ENCODE assay signal across 10 mouse cellular contexts in the genomic region with DNA sequence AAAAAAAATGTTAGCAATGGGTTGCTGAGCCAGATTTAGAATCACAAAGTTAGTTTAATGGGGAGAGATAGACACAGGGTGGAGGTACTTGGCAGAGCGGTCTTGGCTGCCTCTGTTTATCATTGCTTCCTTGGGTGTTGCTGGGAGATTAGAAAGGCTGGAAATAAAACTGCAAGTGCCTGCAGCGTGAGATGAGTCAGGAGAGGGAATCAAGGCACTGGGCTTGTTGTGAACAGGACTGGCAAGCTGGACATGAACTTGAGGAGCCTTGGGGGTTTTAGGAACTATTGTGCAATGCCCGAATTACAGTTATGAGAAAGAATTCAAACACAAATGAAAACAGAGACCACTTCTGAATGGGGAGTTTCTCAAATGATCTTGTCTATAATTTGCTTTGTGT.
DNase-seq lines count a peak whose midpoint lies in the region; ATAC-seq lines count a peak whose summit lies in the region.
"Had no signal": no experiment of that assay in that cellular context is flagged by ENCODE, and none has a peak within 500 bp of the region (broad histone marks: within the 10 kb centered on the region; RNA-seq: fewer than 3 reads in every experiment).

No protein-coding gene starts in this region.

- no peaks in the 10 kb centered on the region for H3K9me3 ChIP-seq in heart, embryonic 11.5 days (replicated peaks; ENCODE audit: control insufficient read depth, low read length)
- no peaks in the 10 kb centered on the region for H3K9me3 ChIP-seq in hindbrain, embryonic 12.5 days (replicated peaks)
- H3K9me3 ChIP-seq: kidney, embryonic 15.5 days had no signal

- no peak overlapping the region for H3K4me2 ChIP-seq in heart, embryonic 11.5 days
- H3K4me2 ChIP-seq in hindbrain, embryonic 12.5 days (replicated peaks): no peak overlapping the region
- H3K4me2 ChIP-seq: kidney, embryonic 15.5 days had no signal

- no peaks in the 10 kb centered on the region for H3K27me3 ChIP-seq in heart, embryonic 11.5 days (ENCODE audit: control insufficient read depth, insufficient read depth, low read length)
- H3K27me3 ChIP-seq in hindbrain, embryonic 12.5 days: no peaks in the 10 kb centered on the region
- H3K27me3 ChIP-seq: kidney, embryonic 15.5 days had no signal

- peaks cover 17% of the 10 kb centered on the region for H3K4me1 ChIP-seq in heart, embryonic 11.5 days (ENCODE audit: control insufficient read depth, insufficient read depth, low read length)
- no peaks in the 10 kb centered on the region for H3K4me1 ChIP-seq in hindbrain, embryonic 12.5 days
- H3K4me1 ChIP-seq: kidney, embryonic 15.5 days had no signal

- no peaks in the 10 kb centered on the region for H3K36me3 ChIP-seq in heart, embryonic 11.5 days (ENCODE audit: control insufficient read depth, insufficient read depth, low read length)
- no peaks in the 10 kb centered on the region for H3K36me3 ChIP-seq in hindbrain, embryonic 12.5 days
- H3K36me3 ChIP-seq: kidney, embryonic 15.5 days had no signal

- H3K9ac ChIP-seq in heart, embryonic 11.5 days (ENCODE audit: low read depth, low read length): no peak overlapping the region
- H3K9ac ChIP-seq in hindbrain, embryonic 12.5 days: no peak overlapping the region
- H3K9ac ChIP-seq: kidney, embryonic 15.5 days had no signal

- intact Hi-C loops in left cerebral cortex, postnatal 4 days (cut with DNase I): no loop called here

- no peak overlapping the region for H3K27ac ChIP-seq in heart, embryonic 11.5 days (ENCODE audit: low read depth, low read length)
- no peak overlapping the region for H3K27ac ChIP-seq in hindbrain, embryonic 12.5 days
- H3K27ac ChIP-seq: kidney, embryonic 15.5 days; macrophage had no signal

- no peak overlapping the region for H3K4me3 ChIP-seq in heart, embryonic 11.5 days (ENCODE audit: low read depth, low read length)
- H3K4me3 ChIP-seq in hindbrain, embryonic 12.5 days: no peak overlapping the region
- H3K4me3 ChIP-seq: kidney, embryonic 15.5 days had no signal

- DNase-seq in heart, adult 11 months: peak; percentile 99
- peak; percentile 77 to 92 for DNase-seq in heart, adult 18-20 months
- DNase-seq in lung, adult 18-20 months: peak; percentile 73 to 74
- peak; percentile 33 for DNase-seq in testis, postnatal 10 days (ENCODE audit: low spot score)
- no peak for DNase-seq in layer of hippocampus, postnatal 14 days (ENCODE audit: low spot score in 2 of 2)
- DNase-seq in left cerebral cortex, postnatal 4 days: no peak

- ATAC-seq in heart, embryonic 11.5 days (replicated peaks; ENCODE audit: insufficient number of reproducible peaks, low FRiP score, low TSS enrichment): no peak
- ATAC-seq in hindbrain, embryonic 12.5 days (ENCODE audit: low FRiP score): no peak

- WGBS in heart, embryonic 11.5 days (ENCODE audit: insufficient replicate concordance): 35% methylated on average over 3 of the region's 3 CpGs
- 78% methylated on average over 3 of the region's 3 CpGs for WGBS in hindbrain, embryonic 12.5 days

Comparison
In these comparisons a context has a peak if more than half of its experiments do, and no peak if none do; other contexts are left out.
1. DNase-seq: peak in heart, adult 11 months (single experiment), heart, adult 18-20 months (2 of 2), lung, adult 18-20 months (2 of 2) and testis, postnatal 10 days (single experiment); none in layer of hippocampus, postnatal 14 days (0 of 2) and left cerebral cortex, postnatal 4 days (single experiment).